In the genomic region with DNA sequence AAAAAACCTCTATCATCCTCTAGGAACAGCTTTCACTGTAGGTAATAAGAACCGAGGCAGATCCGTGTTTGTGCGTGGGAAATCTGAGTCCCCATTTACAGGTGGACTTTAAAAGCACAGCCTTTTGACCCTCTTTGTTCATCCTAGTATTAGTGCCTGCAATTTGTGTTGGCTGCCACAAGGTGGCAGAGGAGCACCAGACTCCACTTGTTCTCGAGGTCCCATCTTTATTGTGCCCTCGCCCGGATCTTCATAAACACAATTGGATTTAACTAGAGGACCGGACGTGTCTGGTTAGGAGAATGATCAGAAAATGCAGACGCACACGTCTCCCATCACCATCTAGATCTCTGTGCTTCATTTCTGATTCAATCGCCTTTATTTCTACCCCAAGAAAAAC, we compare ENCODE assay signal across 9 mouse cellular contexts.
DNase-seq lines count a peak whose midpoint lies in the region; ATAC-seq and TF ChIP-seq lines count a peak whose summit lies in the region.
"Had no signal": no experiment of that assay in that cellular context is flagged by ENCODE, and none has a peak within 500 bp of the region (broad histone marks: within the 10 kb centered on the region; RNA-seq: fewer than 3 reads in every experiment).

No protein-coding gene starts in this region.

- no peaks in the 10 kb centered on the region for H3K36me3 ChIP-seq in forebrain, embryonic 10.5 days (replicated peaks)
- no peaks in the 10 kb centered on the region for H3K36me3 ChIP-seq in forebrain, embryonic 15.5 days

- no peak overlapping the region for H3K4me2 ChIP-seq in forebrain, embryonic 15.5 days (replicated peaks)

- H3K4me3 ChIP-seq in forebrain, embryonic 10.5 days: no peak overlapping the region
- H3K4me3 ChIP-seq in forebrain, embryonic 15.5 days: no peak overlapping the region
- no peak overlapping the region for H3K4me3 ChIP-seq in lung, adult 2 months (replicated peaks; ENCODE audit: extremely low read depth, low read depth, low read length)
- H3K4me3 ChIP-seq in bone marrow, adult 2 months (replicated peaks; ENCODE audit: control insufficient read depth, low read depth, low read length): no peak overlapping the region
- H3K4me3 ChIP-seq: myocyte had no signal

- WGBS in forebrain, embryonic 10.5 days: 31% methylated on average over 11 of the region's 11 CpGs
- WGBS in forebrain, embryonic 15.5 days: 24% methylated on average over 11 of the region's 11 CpGs
- WGBS in lung, adult 2 months: 35% methylated on average over 11 of the region's 11 CpGs
- WGBS in bone marrow, adult 2 months: 56% methylated on average over 11 of the region's 11 CpGs

- H3K27ac ChIP-seq in forebrain, embryonic 10.5 days: peak overlapping the region; percentile 73
- no peak overlapping the region for H3K27ac ChIP-seq in forebrain, embryonic 15.5 days (replicated peaks)
- no peak overlapping the region for H3K27ac ChIP-seq in bone marrow, adult 2 months (ENCODE audit: control insufficient read depth, insufficient read depth, low read depth, low read length, poor library complexity)

- no peak overlapping the region for H3K9ac ChIP-seq in forebrain, embryonic 15.5 days (replicated peaks)

- H3K27me3 ChIP-seq in forebrain, embryonic 10.5 days (ENCODE audit: poor library complexity, severe bottlenecking): no peaks in the 10 kb centered on the region
- no peaks in the 10 kb centered on the region for H3K27me3 ChIP-seq in forebrain, embryonic 15.5 days

- H3K4me1 ChIP-seq in forebrain, embryonic 10.5 days: peaks cover 12% of the 10 kb centered on the region
- H3K4me1 ChIP-seq in forebrain, embryonic 15.5 days: no peaks in the 10 kb centered on the region
- no peaks in the 10 kb centered on the region for H3K4me1 ChIP-seq in lung, adult 2 months (ENCODE audit: control insufficient read depth, insufficient read depth, low read length)
- no peaks in the 10 kb centered on the region for H3K4me1 ChIP-seq in bone marrow, adult 2 months (ENCODE audit: control insufficient read depth, insufficient read depth, low read length)

- H3K9me3 ChIP-seq in forebrain, embryonic 10.5 days: no peaks in the 10 kb centered on the region
- no peaks in the 10 kb centered on the region for H3K9me3 ChIP-seq in forebrain, embryonic 15.5 days

- peak; percentile 63 for TF ChIP-seq CTCF in lung, adult 2 months (IDR thresholded peaks at IDR 0.05; ENCODE audit: insufficient read depth, low read length)
- peak; percentile 61 for TF ChIP-seq CTCF in bone marrow, adult 2 months (IDR thresholded peaks at IDR 0.05; ENCODE audit: control insufficient read depth, insufficient read depth, low read length)

- DNase-seq in forebrain, embryonic 10.5 days (ENCODE audit: extremely low spot score, low spot score): peak; percentile 56
- peak; percentile 9 for DNase-seq in lung, adult 2 months
- no peak for DNase-seq in lung, postnatal 25 days (ENCODE audit: low spot score)
- peak; percentile 32 for DNase-seq in kidney, postnatal 14 days
- DNase-seq in urinary bladder, postnatal 25 days (ENCODE audit: low spot score): no peak
- DNase-seq in urinary bladder, postnatal 4 days (ENCODE audit: low spot score in 2 of 2): no peak

- TF ChIP-seq POLR2A in lung, adult 2 months (IDR thresholded peaks at IDR 0.05; ENCODE audit: borderline replicate concordance, extremely low read depth, low read depth, low read length): no peak
- TF ChIP-seq POLR2A in bone marrow, adult 2 months (IDR thresholded peaks at IDR 0.05; ENCODE audit: borderline replicate concordance, control insufficient read depth, low read depth, low read length): no peak

- ATAC-seq in forebrain, embryonic 15.5 days (replicated peaks): no peak

Comparison
In these comparisons a context has a peak if more than half of its experiments do, and no peak if none do; other contexts are left out.
1. DNase-seq: peak in forebrain, embryonic 10.5 days (single experiment), lung, adult 2 months (single experiment) and kidney, postnatal 14 days (single experiment); none in lung, postnatal 25 days (single experiment), urinary bladder, postnatal 25 days (single experiment) and urinary bladder, postnatal 4 days (0 of 2).